ENCODE assay signal across 29 mouse cellular contexts in genomic region chr2:68592765-68593164, GRCm38 (mm10). TPM values are rescaled to one million over a fixed set of nuclear protein-coding genes. Genes with fewer than 3 reads are reported as not detected.
DNase-seq lines count a peak whose midpoint lies in the region; ATAC-seq and TF ChIP-seq lines count a peak whose summit lies in the region.
"Had no signal": no experiment of that assay in that cellular context is flagged by ENCODE, and none has a peak within 500 bp of the region (broad histone marks: within the 10 kb centered on the region; RNA-seq: fewer than 3 reads in every experiment).

No protein-coding gene starts in this region.

- TF ChIP-seq CTCF in lung, embryonic 14.5 days (IDR thresholded peaks at IDR 0.05; ENCODE audit: low read depth), result no peak
- no peak for TF ChIP-seq CTCF in lung, postnatal 0 days (IDR thresholded peaks at IDR 0.05)

- no peaks in the 10 kb centered on the region for H3K4me1 ChIP-seq in lung, embryonic 14.5 days (ENCODE audit: insufficient read depth)
- H3K4me1 ChIP-seq in lung, postnatal 0 days (ENCODE audit: insufficient read depth, low read depth, low read length), result no peaks in the 10 kb centered on the region
- no peaks in the 10 kb centered on the region for H3K4me1 ChIP-seq in lung, embryonic 16.5 days (replicated peaks; ENCODE audit: control insufficient read depth, insufficient read depth, low read length)
- H3K4me1 ChIP-seq: embryonic facial prominence, embryonic 13.5 days; forebrain, embryonic 13.5 days; forebrain, embryonic 15.5 days had no signal

- peak; percentile 93 for ATAC-seq in lung, embryonic 14.5 days (ENCODE audit: insufficient read depth)
- no peak for ATAC-seq in lung, postnatal 0 days
- peak; percentile 64 for ATAC-seq in lung, embryonic 16.5 days (ENCODE audit: low read depth)
- ATAC-seq: activated CD4-positive, CD25-positive, alpha-beta regulatory T cell, adult 4 months; CD4-positive, CD25-positive, alpha-beta regulatory T cell, adult 4 months; forebrain, embryonic 13.5 days; forebrain, embryonic 15.5 days; forebrain, postnatal 0 days; Patski had no signal

- H3K36me3 ChIP-seq in lung, embryonic 14.5 days (ENCODE audit: insufficient read depth), result no peaks in the 10 kb centered on the region
- no peaks in the 10 kb centered on the region for H3K36me3 ChIP-seq in lung, postnatal 0 days (ENCODE audit: insufficient read depth, low read length)
- no peaks in the 10 kb centered on the region for H3K36me3 ChIP-seq in lung, embryonic 16.5 days (ENCODE audit: control insufficient read depth, insufficient read depth, low read length)
- H3K36me3 ChIP-seq: embryonic facial prominence, embryonic 13.5 days; forebrain, embryonic 15.5 days; G1E had no signal

- H3K4me3 ChIP-seq in lung, embryonic 14.5 days (ENCODE audit: low read depth, low read length), result no peak overlapping the region
- H3K4me3 ChIP-seq in lung, postnatal 0 days (ENCODE audit: low read depth, low read length), result no peak overlapping the region
- no peak overlapping the region for H3K4me3 ChIP-seq in lung, embryonic 16.5 days (ENCODE audit: low read length)
- H3K4me3 ChIP-seq: embryonic facial prominence, embryonic 13.5 days; forebrain, embryonic 13.5 days; forebrain, embryonic 15.5 days had no signal

- 23% methylated on average over 3 of the region's 3 CpGs for WGBS in lung, embryonic 14.5 days
- WGBS in lung, postnatal 0 days, result 23% methylated on average over 3 of the region's 3 CpGs
- 15% methylated on average over 3 of the region's 3 CpGs for WGBS in lung, embryonic 16.5 days

- no peaks in the 10 kb centered on the region for H3K9me3 ChIP-seq in lung, embryonic 14.5 days (ENCODE audit: low read depth, low read length)
- no peaks in the 10 kb centered on the region for H3K9me3 ChIP-seq in lung, postnatal 0 days (ENCODE audit: low read length)
- H3K9me3 ChIP-seq in lung, embryonic 16.5 days (ENCODE audit: control insufficient read depth, low read length), result no peaks in the 10 kb centered on the region
- H3K9me3 ChIP-seq: embryonic facial prominence, embryonic 13.5 days; forebrain, embryonic 13.5 days; forebrain, embryonic 15.5 days; G1E had no signal

- peak; percentile 10 for DNase-seq in embryo, embryonic 10 days (ENCODE audit: low spot score)
- DNase-seq in embryo, embryonic 9.5 days (ENCODE audit: extremely low spot score), result no peak
- DNase-seq in lung, embryonic 14.5 days, result peak; percentile 68
- DNase-seq in lung, postnatal 0 days (ENCODE audit: low spot score), result no peak
- no peak for DNase-seq in lung, postnatal 14 days
- DNase-seq in mesoderm, embryonic 11.5 days (ENCODE audit: low read depth, low spot score), result peak; percentile 32
- DNase-seq in thymus, adult 18-20 months, result no peak
- DNase-seq: adrenal gland, adult 8-10 months; adrenal gland, postnatal 14 days; adrenal gland, postnatal 36 days; B cell, adult 2 months; cerebellum, adult 11-12 months; cerebellum, adult 2 months; cerebellum, adult 9-10 months; cerebellum, postnatal 10 days; cerebellum, postnatal 25 days; forebrain, postnatal 0 days had no signal

- H3K4me2 ChIP-seq in lung, embryonic 14.5 days, result no peak overlapping the region
- no peak overlapping the region for H3K4me2 ChIP-seq in lung, postnatal 0 days (replicated peaks; ENCODE audit: low read depth, low read length)
- H3K4me2 ChIP-seq in lung, embryonic 16.5 days (ENCODE audit: low read depth, low read length), result no peak overlapping the region
- H3K4me2 ChIP-seq: embryonic facial prominence, embryonic 13.5 days; forebrain, embryonic 13.5 days; forebrain, embryonic 15.5 days had no signal

- H3K27ac ChIP-seq in lung, embryonic 14.5 days (ENCODE audit: low read depth), result no peak overlapping the region
- no peak overlapping the region for H3K27ac ChIP-seq in lung, postnatal 0 days (ENCODE audit: low read length)
- no peak overlapping the region for H3K27ac ChIP-seq in lung, embryonic 16.5 days (ENCODE audit: low read length)
- H3K27ac ChIP-seq: embryonic facial prominence, embryonic 13.5 days; forebrain, embryonic 13.5 days; forebrain, embryonic 15.5 days had no signal

- H3K27me3 ChIP-seq in lung, embryonic 14.5 days (ENCODE audit: insufficient read depth, low read length), result no peaks in the 10 kb centered on the region
- no peaks in the 10 kb centered on the region for H3K27me3 ChIP-seq in lung, postnatal 0 days (replicated peaks; ENCODE audit: insufficient read depth, low read length)
- no peaks in the 10 kb centered on the region for H3K27me3 ChIP-seq in lung, embryonic 16.5 days (ENCODE audit: control insufficient read depth, insufficient read depth, low read depth, low read length)
- H3K27me3 ChIP-seq: CH12.LX; embryonic facial prominence, embryonic 13.5 days; forebrain, embryonic 13.5 days; forebrain, embryonic 15.5 days had no signal

- no peak overlapping the region for H3K9ac ChIP-seq in lung, embryonic 14.5 days
- H3K9ac ChIP-seq in lung, postnatal 0 days (replicated peaks; ENCODE audit: low read depth), result no peak overlapping the region
- no peak overlapping the region for H3K9ac ChIP-seq in lung, embryonic 16.5 days (ENCODE audit: low read length)
- H3K9ac ChIP-seq: embryonic facial prominence, embryonic 13.5 days; forebrain, embryonic 13.5 days; forebrain, embryonic 15.5 days; forebrain, postnatal 0 days had no signal

- TF ChIP-seq EP300 in lung, postnatal 0 days (IDR thresholded peaks at IDR 0.05), result no peak

RNA-seq across cellular contexts. Expression of gene 4933409G03Rik, which starts 10.6 kb away (rescaled TPM):
- not detected in 2 replicates for polyA plus RNA-seq in lung, embryonic 14.5 days (2014; fragmentation: Nextera tagmentation; extraction: Ambion mirVana)
- not detected in 2 replicates for polyA plus RNA-seq in lung, postnatal 0 days (2015; fragmentation: Nextera tagmentation; extraction: Ambion mirVana)
- not detected in 2 replicates for polyA plus RNA-seq in lung, embryonic 16.5 days (2015; fragmentation: Nextera tagmentation; extraction: Ambion mirVana)
- polyA plus RNA-seq: activated CD4-positive, CD25-positive, alpha-beta regulatory T cell, adult 4 months; CD4-positive, CD25-positive, alpha-beta regulatory T cell, adult 4 months; cerebellum, adult 2 months; cortical plate, adult 2 months; embryonic facial prominence, embryonic 11.5 days; embryonic facial prominence, embryonic 13.5 days; forebrain, embryonic 11.5 days; forebrain, embryonic 13.5 days; forebrain, embryonic 15.5 days; forebrain, postnatal 0 days; G1E; Patski had no signal

Comparison
In these comparisons a context has a peak if more than half of its experiments do, and no peak if none do; other contexts are left out.
1. DNase-seq: peak in embryo, embryonic 10 days (single experiment), lung, embryonic 14.5 days (single experiment) and mesoderm, embryonic 11.5 days (single experiment); none in embryo, embryonic 9.5 days (single experiment), lung, postnatal 0 days (single experiment), lung, postnatal 14 days (single experiment) and thymus, adult 18-20 months (0 of 2).